Mouse (Mus musculus): ENCODE results near the gene Gm28044. TPM values are rescaled to one million over a fixed set of nuclear protein-coding genes. Genes with fewer than 3 reads are reported as not detected.

Gene Gm28044
- polyA plus RNA-seq, 1 experiment, result not detected

Other genes starting within 250 kb of the Gm28044 start
- 0.21 and 0.24 TPM in 2 replicates for gene Rslcan18, start 244.3 kb downstream of the Gm28044 start, polyA plus RNA-seq (2012; rRNA removed)
- gene Zfp759, start 238.9 kb downstream of the Gm28044 start, polyA plus RNA-seq (2012; rRNA removed), result 3.0 and 3.4 TPM in 2 replicates
- 3.3 and 3.4 TPM in 2 replicates for gene Rsl1, start 187.4 kb downstream of the Gm28044 start, polyA plus RNA-seq (2012; rRNA removed)
- 1.6 TPM in 2 replicates for gene Zfp455, start 166.0 kb downstream of the Gm28044 start, polyA plus RNA-seq (2012; rRNA removed)
- gene Zfp458, start 82.1 kb downstream of the Gm28044 start, polyA plus RNA-seq (2012; rRNA removed), result 3.5 and 3.8 TPM in 2 replicates
- 3.0 and 3.7 TPM in 2 replicates for gene Zfp457, start 54.1 kb downstream of the Gm28044 start, polyA plus RNA-seq (2012; rRNA removed)
- gene Zfp595, start 28.0 kb downstream of the Gm28044 start, polyA plus RNA-seq (2012; rRNA removed), result 2.5 and 2.7 TPM in 2 replicates
- gene Zfp953, start 69 bp upstream of the Gm28044 start, polyA plus RNA-seq (2012; rRNA removed), result 0.48 TPM in 2 replicates
- gene Gm28041, start 15.2 kb upstream of the Gm28044 start, polyA plus RNA-seq (2012; rRNA removed), result 0.38 TPM in 1 of 2 replicates, not detected in the other
- gene Zfp456, start 15.3 kb upstream of the Gm28044 start, polyA plus RNA-seq (2012; rRNA removed), result 0.48 and 0.62 TPM in 2 replicates
- 3.2 and 3.4 TPM in 2 replicates for gene Zfp429, start 39.3 kb upstream of the Gm28044 start, polyA plus RNA-seq (2012; rRNA removed)
- gene Zfp459, start 60.9 kb upstream of the Gm28044 start, polyA plus RNA-seq (2012; rRNA removed), result 2.3 and 2.5 TPM in 2 replicates
- gene Zfp874a, start 91.1 kb upstream of the Gm28044 start, polyA plus RNA-seq (2012; rRNA removed), result 8.2 and 8.4 TPM in 2 replicates
- gene Zfp874b, start 123.7 kb upstream of the Gm28044 start, polyA plus RNA-seq (2012; rRNA removed), result 8.2 and 9.4 TPM in 2 replicates
- gene Zfp58, start 140.0 kb upstream of the Gm28044 start, polyA plus RNA-seq (2012; rRNA removed), result 5.6 and 5.8 TPM in 2 replicates
- 0.06 TPM in 1 of 2 replicates, not detected in the other for gene Gm26965, start 165.6 kb upstream of the Gm28044 start, polyA plus RNA-seq (2012; rRNA removed)
- 25.7 and 33.8 TPM in 2 replicates for gene Zfp87, start 165.6 kb upstream of the Gm28044 start, polyA plus RNA-seq (2012; rRNA removed)
- 4.6 and 5.3 TPM in 2 replicates for gene Zfp748, start 193.3 kb upstream of the Gm28044 start, polyA plus RNA-seq (2012; rRNA removed)
- 3.0 and 4.1 TPM in 2 replicates for gene Zfp729b, start 249.2 kb upstream of the Gm28044 start, polyA plus RNA-seq (2012; rRNA removed)